Mouse (Mus musculus) cerebellum, adult 2 months (tissue): ENCODE measurements at regions not wholly inside any gene's neighbourhood (a gene's known extent, or its start where the extent isn't known, plus 50 kb on each side); places are given as distances from the start of the nearest gene placed in this dataset.
"Not testable (repeated sequence)": the region's sequence is repeated elsewhere in the genome, so short reads cannot be mapped to it uniquely, and the experiment has no call there.

Source experiments
- CTCF ChIP-seq: fragments of 200-500 bp; IDR thresholded peaks from 2 replicates; pipeline ENCODE4 v1.5.1; 2011; ENCODE audit warnings: low read depth, mild to moderate bottlenecking, control low read depth, low read length, moderate library complexity, borderline replicate concordance; ENCODE audit not compliant: insufficient read depth
- POLR2A ChIP-seq: fragments of 200-500 bp; IDR thresholded peaks from 2 replicates; pipeline ENCODE4 v1.6.1; 2011; ENCODE audit warnings: low read length, control low read depth, borderline replicate concordance; ENCODE audit not compliant: insufficient read depth

- not testable (repeated sequence) for TF ChIP-seq CTCF, POLR2A
Observed at GRCm38 (mm10) chr17:13532579-13532978, 178.2 kb downstream of the Tcp10c start.
